ENCODE assay signal across 8 mouse cellular contexts in the genomic region with DNA sequence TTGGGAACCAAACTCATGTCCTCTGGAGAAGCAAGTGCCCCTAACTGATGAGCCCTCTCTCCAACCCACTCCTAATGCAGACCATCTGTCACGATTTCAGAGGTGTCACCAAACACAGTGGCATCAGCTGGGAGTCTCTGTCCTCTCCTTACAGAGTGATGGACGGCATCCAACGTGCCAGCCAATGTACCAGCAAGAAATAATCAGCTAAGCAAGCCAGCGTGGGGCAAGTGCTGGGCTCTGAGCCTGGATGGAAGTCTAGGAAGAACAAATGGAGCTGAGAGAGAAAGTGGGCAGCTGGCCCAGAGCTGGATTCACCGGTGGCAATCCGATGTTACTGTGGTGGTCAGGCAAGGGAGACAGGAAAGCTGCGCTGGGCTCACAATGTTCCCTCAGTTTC.
DNase-seq lines count a peak whose midpoint lies in the region; TF ChIP-seq lines count a peak whose summit lies in the region.
"Had no signal": no experiment of that assay in that cellular context is flagged by ENCODE, and none has a peak within 500 bp of the region (broad histone marks: within the 10 kb centered on the region; RNA-seq: fewer than 3 reads in every experiment).

No protein-coding gene starts in this region.

- H3K4me1 ChIP-seq in lung, adult 2 months (ENCODE audit: control insufficient read depth, insufficient read depth, low read length): no peaks in the 10 kb centered on the region
- no peaks in the 10 kb centered on the region for H3K4me1 ChIP-seq in thymus, adult 2 months (replicated peaks; ENCODE audit: control insufficient read depth, insufficient read depth, low read length)
- H3K4me1 ChIP-seq in kidney, adult 2 months (ENCODE audit: control insufficient read depth, insufficient read depth, low read length): no peaks in the 10 kb centered on the region

- no peak for TF ChIP-seq CTCF in lung, adult 2 months (IDR thresholded peaks at IDR 0.05; ENCODE audit: insufficient read depth, low read length)
- no peak for TF ChIP-seq CTCF in thymus, adult 2 months (IDR thresholded peaks at IDR 0.05; ENCODE audit: borderline replicate concordance, control insufficient read depth, extremely low read depth, insufficient read depth, low read length, poor library complexity)
- TF ChIP-seq CTCF in kidney, adult 2 months (conservative IDR thresholded peaks at IDR 0.05; ENCODE audit: insufficient read depth, insufficient read length, low read depth, low read length): no peak

- no peaks in the 10 kb centered on the region for H3K36me3 ChIP-seq in thymus, adult 2 months (ENCODE audit: control insufficient read depth, insufficient read depth, low read length)
- H3K36me3 ChIP-seq in kidney, adult 2 months (ENCODE audit: control insufficient read depth, insufficient read depth, low read length): no peaks in the 10 kb centered on the region
- H3K36me3 ChIP-seq: G1E had no signal

- H3K4me3 ChIP-seq in lung, adult 2 months (replicated peaks; ENCODE audit: extremely low read depth, low read depth, low read length): no peak overlapping the region
- no peak overlapping the region for H3K4me3 ChIP-seq in thymus, adult 2 months (ENCODE audit: control insufficient read depth, insufficient read depth, low read length)
- no peak overlapping the region for H3K4me3 ChIP-seq in kidney, adult 2 months (ENCODE audit: insufficient read depth, low read depth, low read length)

- no peaks in the 10 kb centered on the region for H3K27me3 ChIP-seq in thymus, adult 2 months (ENCODE audit: control insufficient read depth, insufficient read depth, low read length)
- H3K27me3 ChIP-seq in kidney, adult 2 months (replicated peaks; ENCODE audit: control insufficient read depth, insufficient read depth, low read length): no peaks in the 10 kb centered on the region

- TF ChIP-seq POLR2A in lung, adult 2 months (IDR thresholded peaks at IDR 0.05; ENCODE audit: borderline replicate concordance, extremely low read depth, low read depth, low read length): no peak
- TF ChIP-seq POLR2A in thymus, adult 2 months (IDR thresholded peaks at IDR 0.05; ENCODE audit: control insufficient read depth, extremely low read depth, insufficient read depth, low read length, poor library complexity): no peak
- TF ChIP-seq POLR2A in kidney, adult 2 months (IDR thresholded peaks at IDR 0.05; ENCODE audit: low read depth, low read length): no peak

- H3K27ac ChIP-seq in thymus, adult 2 months (ENCODE audit: control insufficient read depth, insufficient read depth, low read length): no peak overlapping the region
- H3K27ac ChIP-seq in kidney, adult 2 months (ENCODE audit: insufficient read depth, low read depth, low read length): no peak overlapping the region

- DNase-seq in urinary bladder, postnatal 14 days (ENCODE audit: low spot score): peak; percentile 16
- no peak for DNase-seq in urinary bladder, postnatal 10 days (ENCODE audit: low spot score)
- DNase-seq in frontal cortex, postnatal 25 days (ENCODE audit: low spot score in 2 of 2): peak; percentile 32 to 45
- DNase-seq in layer of hippocampus, postnatal 36 days: peak; percentile 83 to 84
- no peak for DNase-seq in lung, adult 2 months
- no peak for DNase-seq in thymus, adult 2 months
- DNase-seq in kidney, adult 2 months: no peak

- WGBS in lung, adult 2 months: 63% methylated on average over 7 of the region's 7 CpGs
- WGBS in thymus, adult 2 months: 82% methylated on average over 7 of the region's 7 CpGs
- WGBS in kidney, adult 2 months: 77% methylated on average over 7 of the region's 7 CpGs

Comparison
In these comparisons a context has a peak if more than half of its experiments do, and no peak if none do; other contexts are left out.
1. DNase-seq: peak in urinary bladder, postnatal 14 days (single experiment), frontal cortex, postnatal 25 days (2 of 2) and layer of hippocampus, postnatal 36 days (2 of 2); none in urinary bladder, postnatal 10 days (single experiment), lung, adult 2 months (single experiment), thymus, adult 2 months (single experiment) and kidney, adult 2 months (single experiment).